Mouse (Mus musculus) liver, embryonic 14.5 days (tissue): ENCODE data around the gene Rin2.

ENCODE experiments used
- CTCF ChIP-seq: IDR thresholded peaks from 2 replicates; pipeline ENCODE4 v1.5.1; 2016; ENCODE audit warnings: antibody characterized with exemption, low read depth, control low read depth
- EP300 ChIP-seq: IDR thresholded peaks from 2 replicates; pipeline ENCODE4 v1.6.1; 2016; ENCODE audit warnings: antibody characterized with exemption, low read depth

DNA sequence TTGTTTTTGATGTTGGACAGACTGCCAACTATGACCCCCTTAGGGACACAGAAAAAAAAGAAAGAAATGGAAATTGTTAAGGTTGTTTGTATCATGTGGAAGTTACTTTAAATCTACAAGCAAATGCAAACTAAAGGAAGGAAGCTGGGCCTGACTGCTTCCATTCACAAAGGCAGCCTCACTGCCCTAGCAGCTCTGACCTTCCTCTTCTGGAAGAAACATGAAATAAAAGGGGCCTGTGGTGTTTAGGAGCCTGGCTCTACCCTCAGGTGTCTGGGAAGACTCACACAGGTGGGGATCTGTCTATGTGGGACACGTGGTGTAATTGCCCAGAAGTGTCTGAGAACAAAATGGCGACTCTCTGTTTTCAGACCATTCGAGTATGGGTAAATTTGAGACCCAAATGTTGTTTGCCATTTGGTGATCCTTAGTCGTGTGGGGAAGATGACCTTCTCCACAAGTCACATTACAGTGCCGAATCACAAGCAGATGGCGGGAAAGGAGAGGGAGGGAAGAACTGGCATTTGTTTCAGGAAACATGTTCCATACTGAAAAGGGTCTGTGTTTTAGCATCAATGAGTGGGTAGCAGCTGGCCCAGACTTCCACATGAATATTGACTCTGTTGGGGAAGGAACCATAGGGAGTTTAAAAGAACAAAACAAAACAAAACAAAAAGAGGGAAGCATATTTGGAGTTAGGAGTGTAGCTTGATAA is 213.9 kb downstream of the Rin2 start:
- TF ChIP-seq CTCF, result no peak
- TF ChIP-seq EP300, result no peak
